Mouse (Mus musculus) frontal cortex, adult 2 months (tissue): Measurements from ENCODE around the gene Ankrd34c. TPM values are rescaled to one million over a fixed set of nuclear protein-coding genes. Genes with fewer than 3 reads are reported as not detected.

Source experiments
- DNase-seq, 2 experiments: peaks; one replicate each; pipeline ENCODE4 v3.0.0; 2022; ENCODE audit warnings: low spot score in 1 of 2; ENCODE audit errors: extremely low spot score in 1 of 2
- polyA plus RNA-seq: library from polyadenylated mRNA; depleted of rRNA; stranded (reverse); fragments of >200 nt; gene quantifications from 2 replicates; pipeline ENCODE4 v1.2.3, GENCODE M21; 2012; rRNA removed

The Ankrd34c gene
- polyA plus RNA-seq, result 9.5 and 9.6 TPM in 2 replicates

- peak in 1 of 2 experiments; percentile 64 for DNase-seq
These were observed at the start of gene Ankrd34c for GRCm38 (mm10) chr9:89738295-89738694. Ankrd34c (minus strand) TSS chr9:89738475.

DNA sequence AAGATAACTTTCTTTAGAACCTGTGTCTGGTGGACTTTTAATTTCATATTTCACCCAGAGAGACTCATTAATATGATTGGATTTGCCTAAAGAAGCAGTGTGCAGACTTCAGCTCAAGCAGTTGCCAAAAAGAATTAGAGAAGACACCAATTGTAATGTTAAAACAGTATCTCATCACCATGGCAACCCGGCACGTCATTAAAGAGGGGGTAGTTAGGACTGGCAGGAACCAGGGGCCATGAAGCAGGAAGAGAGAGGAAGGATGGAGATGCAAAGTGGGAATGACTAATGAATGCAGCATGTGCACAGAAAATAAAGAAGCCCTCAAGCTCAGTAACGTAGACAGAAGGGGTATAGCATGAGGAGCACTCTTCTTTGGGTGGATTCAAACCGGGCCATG lies 49.3 kb upstream of the Ankrd34c start:
- no peak for DNase-seq

- DNase-seq, result no peak
These were observed 43.2 kb upstream of the Ankrd34c start for GRCm38 (mm10) chr9:89781395-89781927.

GRCm38 (mm10) chr9:89779237-89779636 lies 41.0 kb upstream of the Ankrd34c start:
- no peak for DNase-seq

GRCm38 (mm10) chr9:89771153-89771552 lies 32.9 kb upstream of the Ankrd34c start:
- peak; percentile 10 to 39 for DNase-seq

- no peak for DNase-seq
These were observed 23.7 kb upstream of the Ankrd34c start for GRCm38 (mm10) chr9:89762017-89762416.

DNA sequence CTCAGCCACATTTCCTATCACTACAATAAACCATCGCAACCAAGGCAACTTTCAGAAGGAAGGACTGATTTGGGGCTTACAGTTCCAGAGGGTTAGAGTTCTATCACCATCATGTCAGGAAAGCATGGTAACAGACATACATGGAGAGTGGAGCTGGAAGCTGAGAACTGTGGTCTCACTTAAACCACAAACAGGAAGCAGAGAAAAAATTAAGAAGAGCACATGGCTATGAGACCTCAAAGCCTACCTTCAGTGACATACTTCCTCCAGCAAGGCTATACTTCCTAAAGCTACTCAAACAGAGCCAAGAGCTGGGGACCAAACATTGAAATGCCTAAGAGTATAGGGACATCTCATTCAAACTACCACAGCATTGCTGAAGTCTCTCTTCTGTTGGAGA lies 20.3 kb upstream of the Ankrd34c start:
- no peak for DNase-seq

DNA sequence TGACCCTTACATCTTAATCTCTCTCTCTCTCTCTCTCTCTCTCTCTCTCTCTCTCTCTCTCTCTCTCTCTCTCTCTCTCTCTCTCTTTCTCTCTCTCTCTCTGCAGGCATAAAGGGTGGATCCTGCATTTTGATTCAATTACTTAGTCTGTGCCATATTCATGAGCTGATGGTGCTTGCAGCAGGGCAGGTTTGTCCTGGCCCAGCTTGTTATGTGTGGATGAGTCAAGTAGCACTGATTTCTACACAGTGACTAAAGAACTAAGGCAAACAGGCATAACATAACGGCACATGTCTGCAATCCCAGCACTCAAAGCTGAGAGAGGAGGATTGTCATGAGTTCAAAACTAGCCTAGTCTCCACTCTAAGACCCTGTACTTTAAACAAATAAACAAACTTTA lies 19.9 kb upstream of the Ankrd34c start:
- no peak for DNase-seq

GRCm38 (mm10) chr9:89757571-89757970 lies 19.3 kb upstream of the Ankrd34c start:
- peak; percentile 64 to 65 for DNase-seq

- no peak for DNase-seq
These were observed 1.8 kb upstream of the Ankrd34c start for GRCm38 (mm10) chr9:89740041-89740440.

DNA sequence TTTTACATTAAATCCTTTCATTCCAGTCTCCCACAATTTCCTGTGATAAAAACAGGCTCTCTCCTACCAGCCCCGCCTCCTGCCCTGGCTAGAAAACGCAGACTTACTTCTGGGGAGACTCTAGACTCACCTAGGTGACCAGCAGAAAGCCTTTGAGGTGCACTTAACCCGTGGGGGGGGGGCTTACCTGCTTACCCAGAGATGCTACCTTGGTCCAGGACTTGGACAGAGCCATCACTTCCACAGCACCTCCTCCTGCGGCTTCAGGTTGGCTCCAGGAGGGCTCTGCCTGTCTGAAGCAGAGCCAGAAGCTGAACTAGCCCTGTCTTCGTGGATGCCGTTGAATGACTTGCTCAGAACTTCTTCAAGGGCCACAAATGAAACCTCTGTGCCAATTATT lies 387 bp downstream of the Ankrd34c start:
- peak in 1 of 2 experiments; percentile 46 for DNase-seq

DNA sequence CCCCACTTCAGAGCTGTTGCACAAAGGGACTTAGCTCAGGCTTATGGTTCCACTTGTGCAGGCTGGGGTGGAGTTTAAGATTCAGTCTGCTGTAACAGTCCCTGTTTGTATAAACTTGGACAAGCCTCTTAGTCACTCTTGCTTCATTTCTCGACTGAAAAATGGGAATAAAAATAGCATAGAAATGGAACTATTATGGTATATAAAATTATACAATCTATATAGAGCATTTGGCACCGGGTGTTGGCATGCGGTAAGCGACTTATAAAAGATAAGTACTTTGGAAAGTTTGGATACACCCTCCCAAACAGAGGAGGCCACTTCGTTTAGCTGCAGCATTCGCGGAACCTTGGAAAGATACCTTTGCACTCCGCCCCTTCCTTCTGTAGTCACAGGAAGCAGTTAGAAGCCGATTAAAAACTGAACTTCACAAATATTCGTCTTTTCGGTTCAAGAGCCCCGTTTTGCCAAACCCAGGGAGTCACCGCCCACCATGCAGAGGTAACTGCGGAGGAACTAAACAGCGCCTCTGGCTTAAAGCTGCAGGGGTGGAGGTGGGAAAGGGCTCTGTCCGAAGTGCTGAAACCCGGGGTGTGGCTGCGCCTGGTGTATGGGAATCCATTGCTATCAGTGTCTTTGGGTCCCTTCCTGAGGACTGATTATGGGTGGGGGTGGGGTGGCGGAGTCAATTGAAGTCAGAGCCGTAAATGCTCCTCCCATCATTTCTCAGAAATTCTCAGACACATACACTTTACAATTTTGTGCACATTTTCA lies 1.2 kb downstream of the Ankrd34c start:
- peak in 1 of 2 experiments; percentile 33 for DNase-seq

GRCm38 (mm10) chr9:89706906-89707305 lies 31.4 kb downstream of the Ankrd34c start:
- peak in 1 of 2 experiments; percentile 37 for DNase-seq

DNA sequence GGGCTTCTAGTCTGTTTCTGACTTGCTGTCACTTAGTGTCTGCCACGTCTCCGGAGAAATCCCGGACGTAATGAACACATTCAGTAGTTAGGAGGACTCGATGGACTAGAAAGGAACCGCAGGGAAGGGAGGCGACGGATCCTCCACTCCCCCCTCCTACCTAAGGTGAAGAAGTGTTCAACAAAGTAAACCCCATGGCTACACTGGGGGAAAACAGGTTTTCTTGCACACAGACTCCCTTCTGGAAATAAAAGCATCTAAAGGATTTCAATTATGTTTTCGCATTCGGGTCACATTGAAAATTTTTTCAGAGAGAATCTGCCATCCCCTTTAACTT lies 33.1 kb downstream of the Ankrd34c start:
- DNase-seq, result no peak

DNA sequence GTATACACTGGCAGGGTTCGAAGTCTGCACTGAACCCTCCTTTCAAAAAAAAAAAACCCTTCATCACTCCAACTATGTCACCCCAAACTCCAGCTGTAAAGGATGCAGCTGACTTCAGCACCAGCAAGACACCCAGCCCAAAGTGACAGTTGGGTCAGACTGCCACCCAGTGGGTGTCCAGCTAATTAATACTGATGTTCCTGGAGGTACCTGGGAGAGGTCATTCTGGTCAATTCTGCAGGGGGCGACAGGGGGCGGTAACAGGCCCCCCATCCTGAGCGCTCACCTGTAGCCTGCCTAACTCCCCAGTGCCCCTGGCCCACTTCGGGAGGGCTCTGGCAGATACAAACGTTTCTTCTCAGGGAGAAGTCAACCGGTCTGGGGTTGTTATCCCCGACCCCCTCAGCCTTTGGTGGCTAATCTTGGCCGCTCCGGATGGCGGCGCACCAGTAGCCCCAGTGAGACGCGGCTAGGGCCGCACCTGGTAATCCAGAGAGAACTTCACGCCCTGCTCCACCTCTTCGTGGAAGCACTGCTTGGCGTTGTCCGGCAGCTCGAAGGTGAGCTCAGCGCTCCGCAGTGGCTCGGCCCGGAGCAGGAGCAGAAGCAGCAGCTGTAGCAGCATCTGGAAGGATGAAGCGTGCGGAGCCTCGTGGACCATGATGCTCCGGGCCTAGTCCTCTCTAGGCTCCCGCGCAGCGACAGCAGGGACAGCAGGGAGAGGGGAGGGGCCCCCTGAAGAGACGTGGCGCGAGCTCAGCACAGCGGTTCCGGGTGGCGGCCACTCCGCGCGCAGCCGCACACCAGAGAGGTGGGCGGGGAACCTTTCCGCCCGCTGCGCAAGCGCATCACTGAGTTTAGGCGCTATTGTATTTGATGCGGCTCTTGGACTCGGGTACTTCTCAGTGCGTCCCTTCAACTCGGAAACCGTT lies 33.7 kb downstream of the Ankrd34c start, which contains the start of gene Tmed3:
TSS of gene Tmed3 (minus strand) at position 804 of the 932 bp plus-strand sequence.
- DNase-seq, result peak; percentile 87 to 96

DNA sequence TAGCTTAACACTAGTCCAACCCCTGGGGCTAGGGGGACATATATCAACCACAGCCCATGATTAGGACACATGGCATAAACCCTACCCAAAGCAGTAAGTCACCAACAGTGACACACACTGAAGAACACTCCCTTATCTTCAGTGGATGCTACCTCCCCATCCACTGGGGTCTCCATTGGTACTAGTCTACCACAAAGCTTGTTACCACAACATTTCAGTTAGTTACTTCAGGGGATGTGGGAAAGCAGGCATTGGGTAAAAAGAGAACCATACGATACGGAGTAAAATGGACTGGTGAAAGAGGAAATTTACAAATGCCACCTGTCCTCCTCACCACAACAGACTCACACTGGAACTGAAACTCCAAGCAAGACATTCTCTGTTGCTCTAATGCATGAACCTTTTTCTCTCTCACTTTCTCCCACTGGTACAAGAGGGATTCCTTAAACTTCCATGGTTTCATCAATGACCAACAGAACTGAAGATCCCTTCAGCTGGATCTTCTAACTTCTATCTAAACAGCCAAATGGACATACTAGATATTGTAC lies 37.3 kb downstream of the Ankrd34c start:
- no peak for DNase-seq

DNA sequence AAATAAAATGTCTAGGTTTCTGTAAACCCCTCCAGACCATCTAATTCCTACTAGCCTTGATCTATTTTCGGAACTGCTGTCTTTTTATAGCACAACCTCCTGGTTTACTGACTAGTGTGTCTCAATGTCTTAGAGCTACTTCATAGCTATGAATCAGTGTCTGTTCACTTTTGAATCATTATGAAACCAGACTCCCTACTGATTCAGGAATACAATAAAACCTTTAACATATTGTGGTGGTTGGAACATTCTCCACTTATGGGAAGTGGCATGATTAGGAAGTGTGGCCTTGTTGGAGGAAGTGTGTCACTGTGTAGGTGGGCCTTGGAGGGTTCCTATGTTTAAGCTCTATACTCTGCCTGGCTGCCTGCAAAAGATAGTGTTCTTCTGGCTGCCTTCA lies 43.1 kb downstream of the Ankrd34c start:
- no peak for DNase-seq

- DNase-seq, result no peak
These were observed 44.6 kb downstream of the Ankrd34c start for GRCm38 (mm10) chr9:89693670-89694069.

DNA sequence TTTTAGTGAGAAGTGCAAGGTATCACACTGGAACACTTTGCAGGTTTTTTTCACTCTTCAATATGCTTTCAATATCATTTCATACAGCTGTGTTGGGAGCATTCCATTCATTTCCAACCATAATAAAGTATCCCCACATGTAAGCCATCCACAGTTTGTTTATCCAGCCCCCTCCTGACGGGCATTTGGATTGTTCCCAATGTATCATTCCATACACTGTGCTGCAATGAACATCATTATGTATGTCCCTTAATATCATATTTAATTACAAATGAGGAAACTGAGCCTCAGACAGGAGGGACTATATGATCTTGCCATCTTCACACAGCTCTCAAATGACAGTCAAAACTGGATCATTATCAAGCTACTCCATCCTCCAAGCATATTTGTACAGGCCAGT lies 49.1 kb downstream of the Ankrd34c start:
- no peak for DNase-seq

DNA sequence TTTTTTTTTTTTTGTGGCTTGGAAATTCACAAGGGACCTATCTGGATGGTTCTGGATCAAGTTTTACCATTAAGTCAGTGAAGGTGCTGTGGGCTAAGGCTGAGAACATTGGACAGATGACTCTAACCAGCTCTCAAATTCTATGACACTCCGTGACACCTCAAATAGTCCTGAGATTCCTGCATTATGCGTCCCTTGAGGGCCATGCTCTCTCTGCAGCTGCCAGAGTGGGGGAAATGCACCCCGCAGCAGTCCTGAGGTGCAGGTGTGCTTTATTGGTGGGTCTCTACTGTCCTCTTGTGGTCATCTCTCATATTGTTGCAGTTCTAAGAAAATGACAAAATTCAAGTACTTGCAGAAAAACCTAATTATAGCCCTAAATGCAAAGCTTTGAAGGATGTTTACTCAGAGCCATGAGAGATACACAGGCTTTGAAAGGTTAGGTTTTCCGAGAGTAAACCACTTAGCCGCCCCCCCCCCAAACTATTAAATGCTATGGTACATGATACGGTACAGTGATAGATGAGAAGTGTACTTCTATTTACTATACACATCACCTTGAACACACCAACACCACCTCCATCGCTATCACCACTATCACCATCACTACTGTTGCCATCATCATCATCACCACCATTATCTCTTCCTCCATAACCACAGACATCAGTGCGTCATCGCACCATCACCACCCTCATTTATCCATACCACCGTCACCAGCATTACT lies 50.6 kb downstream of the Ankrd34c start:
- DNase-seq, result peak in 1 of 2 experiments; percentile 65
